In genomic region chr1:39762025-39762370, GRCm38 (mm10) we compare ENCODE assay signal across 8 mouse cellular contexts. TPM values are rescaled to one million over a fixed set of nuclear protein-coding genes. Genes with fewer than 3 reads are reported as not detected.
DNase-seq lines count a peak whose midpoint lies in the region; ATAC-seq lines count a peak whose summit lies in the region.

No protein-coding gene starts in this region.

- no peak overlapping the region for H3K9ac ChIP-seq in intestine, embryonic 15.5 days

- peak; percentile 83 for DNase-seq in ZHBTc4 (ENCODE audit: low read depth, low spot score)
- DNase-seq in embryo, embryonic 11 days, result peak; percentile 73
- DNase-seq in gastrocnemius, postnatal 4 days (ENCODE audit: low spot score in 2 of 2), result peak; percentile 53 to 85
- peak; percentile 48 to 83 for DNase-seq in left cerebral cortex, adult 9 months (ENCODE audit: low spot score in 2 of 2)
- peak; percentile 72 for DNase-seq in right cerebral cortex, postnatal 14 days
- DNase-seq in urinary bladder, postnatal 4 days (ENCODE audit: low spot score in 2 of 2), result peak; percentile 78 to 82

- H3K4me2 ChIP-seq in intestine, embryonic 15.5 days (replicated peaks), result peak overlapping the region; percentile 56

- no peaks in the 10 kb centered on the region for H3K79me2 ChIP-seq in macrophage (ENCODE audit: inconsistent target)

- peak overlapping the region; percentile 10; the same call in 1 of the 2 replicates for H3K4me3 ChIP-seq in intestine, embryonic 15.5 days (replicated peaks)
- peak overlapping the region; percentile 1; the same call in 1 of the 2 replicates for H3K4me3 ChIP-seq in macrophage (ENCODE audit: inconsistent target)

- peak overlapping the region; percentile 91 for H3K27ac ChIP-seq in intestine, embryonic 15.5 days
- H3K27ac ChIP-seq in macrophage, result peak overlapping the region; percentile 95

- H3K36me3 ChIP-seq in intestine, embryonic 15.5 days, result no peaks in the 10 kb centered on the region
- H3K36me3 ChIP-seq in macrophage (ENCODE audit: inconsistent target), result no peaks in the 10 kb centered on the region

- 4% methylated on average over 10 of the region's 10 CpGs for WGBS in intestine, embryonic 15.5 days
- WGBS in macrophage (ENCODE audit: missing documents), result under 1% methylated on average over 10 of the region's 10 CpGs

- H3K9me3 ChIP-seq in intestine, embryonic 15.5 days, result no peaks in the 10 kb centered on the region

- H3K4me1 ChIP-seq in intestine, embryonic 15.5 days (replicated peaks), result peaks cover 18% of the 10 kb centered on the region

- H3K27me3 ChIP-seq in intestine, embryonic 15.5 days (replicated peaks), result no peaks in the 10 kb centered on the region

- ATAC-seq in intestine, embryonic 15.5 days, result peak; percentile 86

RNA-seq across cellular contexts. Expression of gene Rfx8, which starts 41.2 kb away (rescaled TPM):
- under 1 TPM in 1 of 2 experiments, not detected in 1; 0.41 TPM for total RNA-seq in gastrocnemius, postnatal 4 days (2021)
- polyA plus RNA-seq in intestine, embryonic 15.5 days (2015; fragmentation: Nextera tagmentation; extraction: Ambion mirVana), result 0.13 and 0.20 TPM in 2 replicates
- total RNA-seq in macrophage (2018; cell fraction: chromatin; rRNA removed), result not detected
- under 1 TPM in 1 of 26 experiments, not detected in 25; 0.10 TPM for total RNA-seq in macrophage (2018; cell fraction: cytosol; rRNA removed)
- total RNA-seq in macrophage (2018; cell fraction: nucleus; rRNA removed), result not detected
- not detected in 3 replicates for polyA plus RNA-seq in macrophage (2018)

RNA-seq across cellular contexts. Expression of gene Gm3646, which starts 43.1 kb away (rescaled TPM):
- 1 to 10 TPM in 1 of 2 experiments, not detected in 1; 1.7 TPM for total RNA-seq in gastrocnemius, postnatal 4 days (2021)
- polyA plus RNA-seq in intestine, embryonic 15.5 days (2015; fragmentation: Nextera tagmentation; extraction: Ambion mirVana), result not detected in 2 replicates
- total RNA-seq in macrophage (2018; cell fraction: chromatin; rRNA removed), result not detected
- not detected for total RNA-seq in macrophage (2018; cell fraction: cytosol; rRNA removed)
- total RNA-seq in macrophage (2018; cell fraction: nucleus; rRNA removed), result not detected
- not detected in 3 replicates for polyA plus RNA-seq in macrophage (2018)

Comparison
In these comparisons a context has a peak if more than half of its experiments do, and no peak if none do; other contexts are left out.
1. Peak in every context shown above with its lines: DNase-seq, ATAC-seq, H3K4me3 ChIP-seq and H3K27ac ChIP-seq.